Mouse (Mus musculus) thymus, adult 2 months (tissue): ENCODE measurements around the gene Krtap19-5.

Experiments used
- CTCF ChIP-seq: fragments of 200-500 bp; IDR thresholded peaks from 2 replicates; pipeline ENCODE4 v1.5.1; 2012; ENCODE audit warnings: mild to moderate bottlenecking, control low read depth, low read length, moderate library complexity, borderline replicate concordance; ENCODE audit not compliant: control insufficient read depth, poor library complexity, insufficient read depth; ENCODE audit errors: extremely low read depth
- POLR2A ChIP-seq: fragments of 200-500 bp; IDR thresholded peaks from 2 replicates; pipeline ENCODE4 v1.6.1; 2012; ENCODE audit warnings: mild to moderate bottlenecking, low read length, control low read depth, moderate library complexity; ENCODE audit not compliant: control insufficient read depth, poor library complexity, insufficient read depth; ENCODE audit errors: extremely low read depth

DNA sequence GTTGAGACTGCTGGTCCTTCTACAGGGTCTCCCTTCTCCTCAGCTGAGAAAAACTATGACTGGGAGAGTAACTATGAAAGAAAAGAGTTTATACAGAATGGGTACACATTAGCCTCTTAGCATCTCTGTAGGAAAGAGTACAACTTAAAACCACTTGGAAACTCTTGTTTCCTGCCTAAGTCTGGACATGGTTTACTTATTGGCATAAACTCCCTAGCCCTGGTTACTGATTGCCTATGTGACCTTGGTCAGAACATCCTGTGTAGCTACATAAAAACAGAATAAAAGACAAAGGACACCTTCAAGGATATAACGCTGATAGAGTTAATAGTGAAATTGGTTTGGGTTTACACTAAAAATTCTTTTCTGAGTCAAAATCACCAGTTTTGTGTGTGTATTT lies 48.9 kb downstream of the Krtap19-5 start:
- no peak for TF ChIP-seq CTCF
- TF ChIP-seq POLR2A: no peak
